Mouse (Mus musculus) right cerebral cortex, postnatal 14 days (tissue): ENCODE results near the gene Rora.

Experiments
- DNase-seq: peaks from one replicate; pipeline ENCODE4 v3.0.0; 2022

Gene Rora

DNA sequence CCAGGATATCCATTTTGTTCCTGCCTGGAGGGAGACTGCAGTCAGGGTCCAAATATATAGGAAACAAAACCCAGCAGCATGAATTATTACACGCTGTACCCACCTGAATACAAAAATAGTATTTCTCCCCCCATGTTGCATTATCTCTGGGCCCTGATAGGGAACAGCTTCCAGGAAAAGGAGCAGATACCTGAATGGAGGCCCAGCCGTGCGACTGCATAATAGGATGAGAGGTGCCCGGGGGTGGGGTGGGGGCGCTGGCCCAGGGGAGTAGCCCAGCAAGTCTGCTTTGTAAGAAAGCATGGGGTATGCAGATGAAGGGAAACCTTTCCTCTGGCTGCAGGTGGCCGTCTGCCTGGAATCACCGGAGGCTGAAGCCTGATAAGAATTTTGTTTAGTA lies 108.1 kb downstream of the Rora start:
- no peak for DNase-seq

DNA sequence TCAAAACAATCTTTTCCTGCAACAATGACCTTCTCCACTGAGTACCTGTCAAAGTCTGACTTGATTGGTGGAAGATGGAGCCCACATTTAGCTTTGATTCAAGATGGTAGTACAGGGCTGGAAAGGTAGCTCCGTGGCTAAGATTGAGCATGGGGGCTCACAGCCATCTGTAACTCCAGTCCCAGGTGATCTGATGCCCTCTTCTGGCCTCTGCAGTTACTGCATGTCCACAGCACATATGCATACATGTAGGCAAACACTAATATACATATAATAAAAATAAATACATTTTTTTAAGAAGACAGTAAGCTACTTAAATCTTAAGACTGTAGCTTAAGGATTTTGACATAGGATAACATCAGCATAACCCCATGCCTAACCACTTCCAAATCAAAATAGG lies 112.0 kb downstream of the Rora start:
- peak; percentile 39 for DNase-seq

- DNase-seq: no peak
These were observed 116.1 kb downstream of the Rora start for GRCm38 (mm10) chr9:68769638-68770037.

- DNase-seq: no peak
These were observed 117.8 kb downstream of the Rora start for GRCm38 (mm10) chr9:68771383-68771782.

- no peak for DNase-seq
These were observed 120.2 kb downstream of the Rora start for GRCm38 (mm10) chr9:68773770-68774169.

DNA sequence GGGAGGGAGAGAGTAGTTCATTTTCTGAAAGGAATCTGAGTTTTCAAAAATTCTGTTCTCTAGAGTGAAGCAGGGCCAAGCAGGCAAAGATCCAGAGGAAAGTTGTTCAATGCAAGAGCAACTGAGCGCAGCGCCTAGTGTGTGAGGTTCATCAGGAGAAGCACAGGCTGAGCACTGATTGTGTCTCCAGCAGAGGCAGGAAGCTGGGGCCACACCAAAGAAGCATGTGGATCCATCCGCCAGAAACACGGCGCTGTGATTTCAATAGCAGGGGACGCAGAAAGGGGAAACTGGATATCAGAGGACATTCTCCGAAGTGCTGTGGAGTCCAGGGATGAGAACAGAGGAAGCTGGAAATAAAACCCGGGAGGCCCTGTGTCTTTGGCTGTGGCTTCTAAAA lies 128.4 kb downstream of the Rora start:
- DNase-seq: no peak

DNA sequence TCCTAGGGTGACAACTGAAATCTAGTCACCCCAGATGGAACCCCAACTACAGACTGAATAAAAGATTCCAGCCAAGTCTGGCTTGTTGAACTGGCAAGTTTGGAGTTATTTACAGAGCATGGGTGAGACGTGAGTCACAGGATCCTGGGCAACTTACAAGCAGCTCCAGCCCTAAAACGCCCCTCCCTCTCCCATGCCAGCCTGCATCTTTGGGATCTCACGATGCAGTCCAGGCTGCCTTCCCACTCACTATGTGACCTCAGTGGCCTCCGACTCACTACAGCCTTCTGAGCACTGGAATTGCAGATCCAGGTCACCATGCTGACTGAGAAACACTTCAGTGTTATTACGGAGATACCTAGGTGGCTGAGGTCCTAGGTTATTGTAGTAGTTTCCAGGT lies 129.0 kb downstream of the Rora start:
- no peak for DNase-seq

- DNase-seq: no peak
These were observed 129.7 kb downstream of the Rora start for GRCm38 (mm10) chr9:68783246-68783645.

DNA sequence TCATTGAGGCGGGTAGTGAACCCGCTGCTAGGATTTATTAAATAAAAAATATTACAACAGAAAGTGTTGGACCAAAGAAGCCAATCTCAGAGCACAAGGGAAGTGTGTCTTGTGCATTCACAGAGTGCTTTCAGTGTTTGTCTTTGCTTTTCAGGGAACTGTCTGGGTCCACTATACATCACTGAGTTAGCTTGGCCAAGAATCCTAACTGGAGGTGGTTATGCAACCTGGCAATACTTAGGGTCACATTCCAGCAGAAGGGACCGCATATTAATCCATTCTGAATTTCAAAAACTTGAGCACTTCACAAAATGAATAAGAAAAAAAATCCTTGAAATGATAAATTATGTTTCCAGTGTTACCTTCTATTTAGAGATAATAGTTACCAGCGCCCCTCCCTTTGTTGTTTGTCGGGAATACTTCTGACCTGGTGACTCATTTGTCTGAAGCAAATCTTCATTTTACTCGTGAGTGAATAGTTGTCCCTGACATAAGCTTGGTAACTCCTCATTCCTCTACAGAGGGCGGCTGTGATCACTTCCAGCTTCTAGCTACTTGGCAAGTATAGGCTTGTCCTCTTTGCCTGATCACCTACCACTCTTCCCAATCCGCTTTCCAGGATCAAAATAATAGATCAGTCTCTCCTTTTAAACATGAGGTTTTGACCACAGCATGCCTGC lies 133.2 kb downstream of the Rora start:
- DNase-seq: no peak

DNA sequence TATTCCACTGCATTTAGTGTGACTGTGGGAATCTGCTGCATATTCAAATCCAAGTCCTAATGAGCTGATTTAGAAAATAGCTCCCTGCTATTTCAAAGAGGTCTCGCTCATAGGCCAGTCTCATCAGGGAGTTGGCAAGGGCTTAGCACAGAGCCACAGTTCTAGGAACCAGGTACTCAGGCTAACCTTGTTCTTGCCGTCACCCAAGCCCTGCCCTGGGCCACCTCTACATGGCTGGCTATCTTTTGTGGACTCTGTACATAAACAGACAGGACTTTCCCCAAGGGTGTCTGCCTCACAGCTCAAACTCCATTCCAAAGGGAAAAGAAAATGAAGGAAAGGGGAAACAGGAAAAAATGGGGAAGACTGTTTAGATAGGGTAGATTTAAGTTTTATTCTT lies 134.1 kb downstream of the Rora start:
- no peak for DNase-seq

- DNase-seq: no peak
These were observed 137.3 kb downstream of the Rora start for GRCm38 (mm10) chr9:68790922-68791321.

GRCm38 (mm10) chr9:68791982-68792540 lies 138.5 kb downstream of the Rora start:
- DNase-seq: peak; percentile 16

- DNase-seq: no peak
These were observed 141.7 kb downstream of the Rora start for GRCm38 (mm10) chr9:68795314-68795713.

- no peak for DNase-seq
These were observed 144.6 kb downstream of the Rora start for GRCm38 (mm10) chr9:68798221-68798620.

GRCm38 (mm10) chr9:68799065-68799464 lies 145.5 kb downstream of the Rora start:
- peak; percentile 24 for DNase-seq

- DNase-seq: no peak
These were observed 150.6 kb downstream of the Rora start for GRCm38 (mm10) chr9:68804229-68804628.

DNA sequence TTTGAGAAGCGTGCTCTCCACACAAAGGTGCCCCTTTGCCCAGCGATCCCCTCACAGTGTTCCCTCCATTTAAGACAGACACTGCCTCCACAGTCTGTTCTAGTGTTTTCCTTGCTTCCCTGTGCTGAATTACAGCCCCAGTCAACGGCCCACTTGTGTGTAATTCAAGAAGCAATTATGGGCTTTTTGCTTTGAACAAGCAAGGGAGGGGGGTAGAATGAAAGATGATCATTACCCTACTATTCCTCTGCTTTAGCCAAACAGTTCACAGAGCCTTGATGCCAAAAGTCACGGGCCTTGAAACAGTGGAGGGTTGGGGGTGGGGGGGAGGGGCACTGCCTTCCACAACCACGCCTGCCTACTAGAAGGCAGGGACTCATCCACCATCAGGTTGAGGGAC lies 152.2 kb downstream of the Rora start:
- DNase-seq: no peak

DNA sequence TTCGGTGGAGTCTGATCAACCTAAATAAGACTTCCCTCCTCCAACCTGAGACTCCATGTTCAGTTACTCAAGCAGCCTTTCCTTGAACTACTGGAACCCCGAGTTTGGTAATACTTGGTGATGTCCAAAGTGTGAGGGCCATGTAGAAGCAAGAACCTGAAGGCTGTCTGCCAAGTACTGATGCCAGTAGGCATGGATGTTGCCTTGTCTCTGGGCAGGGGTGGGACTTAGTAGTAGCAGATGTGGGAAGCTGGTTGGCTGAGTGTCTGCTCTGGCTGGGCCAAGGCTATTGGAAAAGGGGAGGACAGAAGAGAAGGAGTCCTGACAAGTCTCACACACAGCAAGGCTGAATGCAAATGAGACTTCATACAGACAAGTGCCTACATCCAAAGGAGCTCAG lies 154.1 kb downstream of the Rora start:
- DNase-seq: no peak

- DNase-seq: no peak
These were observed 155.9 kb downstream of the Rora start for GRCm38 (mm10) chr9:68809536-68809935.

GRCm38 (mm10) chr9:68814723-68815122 lies 161.1 kb downstream of the Rora start:
- no peak for DNase-seq

GRCm38 (mm10) chr9:68815877-68816276 lies 162.3 kb downstream of the Rora start:
- no peak for DNase-seq

DNA sequence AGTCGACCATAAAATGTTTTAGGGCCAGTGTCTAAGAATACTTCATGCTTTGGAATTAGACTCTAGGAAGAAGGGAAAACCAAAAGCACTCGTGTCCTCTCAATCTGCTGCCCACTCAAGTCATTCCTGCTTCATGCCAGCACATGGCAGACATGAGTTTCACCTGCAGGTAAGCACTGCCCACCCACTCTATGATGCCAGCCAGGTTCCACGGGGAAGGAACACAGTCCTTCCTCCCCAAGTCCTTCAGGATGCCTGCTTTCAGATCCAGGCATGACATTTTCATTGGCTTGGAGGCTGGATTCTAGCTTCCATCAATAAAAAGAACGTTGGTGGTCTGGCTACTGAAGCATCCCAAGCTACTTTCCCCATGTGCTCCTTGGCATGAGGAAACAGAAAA lies 166.4 kb downstream of the Rora start:
- no peak for DNase-seq

GRCm38 (mm10) chr9:68820478-68820877 lies 166.9 kb downstream of the Rora start:
- DNase-seq: peak; percentile 25

GRCm38 (mm10) chr9:68821388-68821787 lies 167.8 kb downstream of the Rora start:
- DNase-seq: no peak

GRCm38 (mm10) chr9:68823292-68823691 lies 169.7 kb downstream of the Rora start:
- DNase-seq: no peak
